Mouse (Mus musculus): ENCODE measurements around the gene Txndc2. TPM values are rescaled to one million over a fixed set of nuclear protein-coding genes. Genes with fewer than 3 reads are reported as not detected.
A peak's percentile ranks its signal among the peaks of the same experiment; 100 is the strongest.

Gene Txndc2
- polyA plus RNA-seq, 1 experiment from 2014 or later = not detected

- ATAC-seq (ENCODE audit: insufficient number of reproducible peaks, low FRiP score, low TSS enrichment, low read depth) = peak; percentile 91
- H3K27me3 ChIP-seq (ENCODE audit: control insufficient read depth, insufficient read depth, low read length) = no peaks in the 10 kb centered on the region
- H3K9me3 ChIP-seq (ENCODE audit: control insufficient read depth, low read length) = no peaks in the 10 kb centered on the region
- no peaks in the 10 kb centered on the region for H3K36me3 ChIP-seq (ENCODE audit: control insufficient read depth, insufficient read depth, low read length)
- DNase-seq (ENCODE audit: low spot score) = peak; percentile 98
- peak within 1 kb of the TSS; percentile 96 for H3K9ac ChIP-seq (ENCODE audit: low read length)
- H3K4me2 ChIP-seq (ENCODE audit: low read depth, severe bottlenecking) = peak within 1 kb of the TSS; percentile 66
- 0% methylated on average over 76 of the region's 85 CpGs for WGBS
- peak within 1 kb of the TSS; percentile 96 for H3K4me3 ChIP-seq (ENCODE audit: low read depth, low read length)
- peak within 1 kb of the TSS; percentile 99 for H3K27ac ChIP-seq (replicated peaks; ENCODE audit: low read depth, low read length)
- 0 out of 2 replicates have a peak, but pooled peaks cover 5% of the 10 kb centered on the region for H3K4me1 ChIP-seq (ENCODE audit: control insufficient read depth, insufficient read depth, low read length)
These were observed 28.2 kb downstream of the Txndc2 start, which contains the start of gene Vapa for GRCm38 (mm10) chr17:65613463-65614412. TSS of gene Vapa (minus strand) at chr17:65613555.

DNA sequence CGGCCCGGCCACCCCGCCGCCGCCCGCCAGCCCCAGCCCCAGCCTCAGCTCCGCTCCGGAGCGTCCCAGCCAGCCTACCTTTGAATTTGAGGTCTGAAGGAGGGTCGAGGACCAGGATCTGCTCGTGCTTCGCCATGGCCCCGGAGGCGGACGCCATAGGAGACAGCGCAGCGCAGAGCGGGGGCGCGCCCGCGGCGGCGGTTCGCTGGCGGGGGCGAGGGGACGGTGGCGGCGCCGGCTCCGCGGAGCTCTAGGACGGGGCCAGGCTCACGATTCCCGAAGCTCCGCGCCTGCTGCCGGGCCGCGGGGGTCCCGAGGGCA lies 28.9 kb downstream of the Txndc2 start:
- Histone ChIP-seq H3K4me2 (ENCODE audit: low read depth, severe bottlenecking) (peak overlapping the region; percentile 66), H3K27me3 (ENCODE audit: control insufficient read depth, insufficient read depth, low read length) (no peaks in the 10 kb centered on the region), H3K4me1 (ENCODE audit: control insufficient read depth, insufficient read depth, low read length) (peaks cover 7% of the 10 kb centered on the region; the same call in 1 of the 2 replicates), H3K9ac (ENCODE audit: low read length) (peak overlapping the region; percentile 96), H3K4me3 (ENCODE audit: low read depth, low read length) (peak overlapping the region; percentile 96), H3K36me3 (ENCODE audit: control insufficient read depth, insufficient read depth, low read length) (no peaks in the 10 kb centered on the region), H3K9me3 (ENCODE audit: control insufficient read depth, low read length) (no peaks in the 10 kb centered on the region), H3K27ac (replicated peaks; ENCODE audit: low read depth, low read length) (peak overlapping the region; percentile 99)
- peak; percentile 64 for ATAC-seq (ENCODE audit: insufficient number of reproducible peaks, low FRiP score, low TSS enrichment, low read depth)
- WGBS = under 1% methylated on average over 34 of the region's 42 CpGs
- no peak for DNase-seq (ENCODE audit: low spot score)

- peak; percentile 8 for ATAC-seq (ENCODE audit: insufficient number of reproducible peaks, low FRiP score, low TSS enrichment, low read depth)
- H3K27ac ChIP-seq (replicated peaks; ENCODE audit: low read depth, low read length) = peak overlapping the region; percentile 99
- H3K4me2 ChIP-seq (ENCODE audit: low read depth, severe bottlenecking) = peak overlapping the region; percentile 66
- H3K27me3 ChIP-seq (ENCODE audit: control insufficient read depth, insufficient read depth, low read length) = no peaks in the 10 kb centered on the region
- peak overlapping the region; percentile 96 for H3K4me3 ChIP-seq (ENCODE audit: low read depth, low read length)
- no peaks in the 10 kb centered on the region for H3K36me3 ChIP-seq (ENCODE audit: control insufficient read depth, insufficient read depth, low read length)
- peak overlapping the region; percentile 96 for H3K9ac ChIP-seq (ENCODE audit: low read length)
- peak; percentile 61 for DNase-seq (ENCODE audit: low spot score)
- WGBS = 0% methylated on average over 51 of the region's 91 CpGs
- H3K4me1 ChIP-seq (ENCODE audit: control insufficient read depth, insufficient read depth, low read length) = peaks cover 11% of the 10 kb centered on the region; the same call in 1 of the 2 replicates
- H3K9me3 ChIP-seq (ENCODE audit: control insufficient read depth, low read length) = no peaks in the 10 kb centered on the region
These were observed 29.4 kb downstream of the Txndc2 start for GRCm38 (mm10) chr17:65612391-65613141.

- 16% methylated on average over 4 of the region's 4 CpGs for WGBS
- H3K36me3 ChIP-seq (ENCODE audit: control insufficient read depth, insufficient read depth, low read length) = no peaks in the 10 kb centered on the region
- H3K9ac ChIP-seq (ENCODE audit: low read length) = no peak overlapping the region
- no peaks in the 10 kb centered on the region for H3K27me3 ChIP-seq (ENCODE audit: control insufficient read depth, insufficient read depth, low read length)
- peaks cover 11% of the 10 kb centered on the region; the same call in 1 of the 2 replicates for H3K4me1 ChIP-seq (ENCODE audit: control insufficient read depth, insufficient read depth, low read length)
- no peak overlapping the region for H3K27ac ChIP-seq (replicated peaks; ENCODE audit: low read depth, low read length)
- H3K9me3 ChIP-seq (ENCODE audit: control insufficient read depth, low read length) = no peaks in the 10 kb centered on the region
- ATAC-seq (ENCODE audit: insufficient number of reproducible peaks, low FRiP score, low TSS enrichment, low read depth) (no peak), DNase-seq (ENCODE audit: low spot score) (no peak)
- peak overlapping the region; percentile 66 for H3K4me2 ChIP-seq (ENCODE audit: low read depth, severe bottlenecking)
- peak overlapping the region; percentile 96 for H3K4me3 ChIP-seq (ENCODE audit: low read depth, low read length)
These were observed 30.2 kb downstream of the Txndc2 start for GRCm38 (mm10) chr17:65611721-65612120.

GRCm38 (mm10) chr17:65608743-65609142 lies 33.2 kb downstream of the Txndc2 start:
- no peak overlapping the region for H3K9ac ChIP-seq (ENCODE audit: low read length)
- ATAC-seq (ENCODE audit: insufficient number of reproducible peaks, low FRiP score, low TSS enrichment, low read depth) (no peak), DNase-seq (ENCODE audit: low spot score) (no peak)
- no peak overlapping the region for H3K4me2 ChIP-seq (ENCODE audit: low read depth, severe bottlenecking)
- H3K4me1 ChIP-seq (ENCODE audit: control insufficient read depth, insufficient read depth, low read length) = peaks cover 8% of the 10 kb centered on the region; the same call in 1 of the 2 replicates
- WGBS = 84% methylated on average over 5 of the region's 5 CpGs
- H3K27me3 ChIP-seq (ENCODE audit: control insufficient read depth, insufficient read depth, low read length) = no peaks in the 10 kb centered on the region
- H3K36me3 ChIP-seq (ENCODE audit: control insufficient read depth, insufficient read depth, low read length) = no peaks in the 10 kb centered on the region
- H3K9me3 ChIP-seq (ENCODE audit: control insufficient read depth, low read length) = no peaks in the 10 kb centered on the region
- no peak overlapping the region for H3K4me3 ChIP-seq (ENCODE audit: low read depth, low read length)
- H3K27ac ChIP-seq (replicated peaks; ENCODE audit: low read depth, low read length) = no peak overlapping the region

DNA sequence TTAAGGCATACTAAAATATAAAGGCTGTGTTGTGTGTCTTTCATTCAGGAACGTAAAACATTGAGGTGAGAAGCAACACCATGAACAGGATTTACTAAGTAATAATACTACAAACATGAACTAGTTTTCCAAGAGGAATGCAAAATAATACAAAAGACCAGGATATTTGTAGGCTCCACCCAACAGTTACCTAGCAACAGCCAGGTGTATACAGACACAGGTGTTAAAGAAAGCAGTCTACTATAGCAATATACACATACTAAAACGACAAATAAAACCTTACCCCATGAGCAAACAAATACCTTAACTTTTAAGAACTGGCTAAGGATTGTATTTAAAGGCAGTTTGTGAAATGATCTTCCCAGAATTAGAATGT lies 33.7 kb downstream of the Txndc2 start:
- ATAC-seq (ENCODE audit: insufficient number of reproducible peaks, low FRiP score, low TSS enrichment, low read depth) (no peak), DNase-seq (ENCODE audit: low spot score) (no peak)
- no peak overlapping the region for H3K4me2 ChIP-seq (ENCODE audit: low read depth, severe bottlenecking)
- H3K4me3 ChIP-seq (ENCODE audit: low read depth, low read length) = no peak overlapping the region
- no peaks in the 10 kb centered on the region for H3K9me3 ChIP-seq (ENCODE audit: control insufficient read depth, low read length)
- no peak overlapping the region for H3K27ac ChIP-seq (replicated peaks; ENCODE audit: low read depth, low read length)
- H3K9ac ChIP-seq (ENCODE audit: low read length) = no peak overlapping the region
- 82% methylated on average over 2 of the region's 2 CpGs for WGBS
- H3K27me3 ChIP-seq (ENCODE audit: control insufficient read depth, insufficient read depth, low read length) = no peaks in the 10 kb centered on the region
- H3K36me3 ChIP-seq (ENCODE audit: control insufficient read depth, insufficient read depth, low read length) = no peaks in the 10 kb centered on the region
- H3K4me1 ChIP-seq (ENCODE audit: control insufficient read depth, insufficient read depth, low read length) = peaks cover 8% of the 10 kb centered on the region; the same call in 1 of the 2 replicates

- no peaks in the 10 kb centered on the region for H3K36me3 ChIP-seq (ENCODE audit: control insufficient read depth, insufficient read depth, low read length)
- 56% methylated on average over 7 of the region's 7 CpGs for WGBS
- ATAC-seq (ENCODE audit: insufficient number of reproducible peaks, low FRiP score, low TSS enrichment, low read depth) (no peak), DNase-seq (ENCODE audit: low spot score) (no peak)
- no peak overlapping the region for H3K4me2 ChIP-seq (ENCODE audit: low read depth, severe bottlenecking)
- H3K27ac ChIP-seq (replicated peaks; ENCODE audit: low read depth, low read length) = no peak overlapping the region
- H3K4me3 ChIP-seq (ENCODE audit: low read depth, low read length) = no peak overlapping the region
- H3K9me3 ChIP-seq (ENCODE audit: control insufficient read depth, low read length) = no peaks in the 10 kb centered on the region
- no peak overlapping the region; the same call in 1 of the 2 replicates for H3K9ac ChIP-seq (ENCODE audit: low read length)
- peaks cover 8% of the 10 kb centered on the region; the same call in 1 of the 2 replicates for H3K4me1 ChIP-seq (ENCODE audit: control insufficient read depth, insufficient read depth, low read length)
- H3K27me3 ChIP-seq (ENCODE audit: control insufficient read depth, insufficient read depth, low read length) = no peaks in the 10 kb centered on the region
These were observed 34.2 kb downstream of the Txndc2 start for GRCm38 (mm10) chr17:65607574-65608311.

DNA sequence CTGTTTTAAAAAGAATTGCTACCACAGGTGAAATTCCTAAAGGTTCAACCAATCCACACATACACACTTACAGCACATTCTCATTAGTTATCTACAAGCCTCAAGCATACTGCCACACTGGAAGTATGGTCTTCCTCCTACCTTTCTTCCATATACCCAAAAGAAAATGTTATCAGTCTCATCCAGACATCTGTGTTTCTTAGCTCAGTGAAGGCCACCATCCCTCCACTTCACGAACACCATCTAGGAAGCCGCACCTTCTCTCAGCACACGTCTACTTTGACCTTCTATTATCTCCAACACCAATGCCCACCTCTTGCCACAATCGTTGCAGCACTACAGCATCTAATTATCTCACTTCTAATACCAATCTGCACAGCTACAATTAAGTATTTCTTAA lies 36.0 kb downstream of the Txndc2 start:
- Histone ChIP-seq H3K4me3 (ENCODE audit: low read depth, low read length) (no peak overlapping the region), H3K27ac (replicated peaks; ENCODE audit: low read depth, low read length) (no peak overlapping the region), H3K36me3 (ENCODE audit: control insufficient read depth, insufficient read depth, low read length) (no peaks in the 10 kb centered on the region), H3K4me1 (ENCODE audit: control insufficient read depth, insufficient read depth, low read length) (peaks cover 7% of the 10 kb centered on the region; the same call in 1 of the 2 replicates), H3K4me2 (ENCODE audit: low read depth, severe bottlenecking) (no peak overlapping the region), H3K9ac (ENCODE audit: low read length) (no peak overlapping the region), H3K9me3 (ENCODE audit: control insufficient read depth, low read length) (no peaks in the 10 kb centered on the region), H3K27me3 (ENCODE audit: control insufficient read depth, insufficient read depth, low read length) (no peaks in the 10 kb centered on the region)
- ATAC-seq (ENCODE audit: insufficient number of reproducible peaks, low FRiP score, low TSS enrichment, low read depth) (no peak), DNase-seq (ENCODE audit: low spot score) (no peak)
- 90% methylated on average over 4 of the region's 4 CpGs for WGBS

Data from limb, embryonic 11.5 days (tissue).